Mouse (Mus musculus): ENCODE results near the gene Tmem245. TPM values are rescaled to one million over a fixed set of nuclear protein-coding genes. Genes with fewer than 3 reads are reported as not detected.
A peak's percentile ranks its signal among the peaks of the same experiment; 100 is the strongest.

Gene Tmem245
- polyA plus RNA-seq, 1 experiment, result 17.2 TPM

- Histone ChIP-seq H3K4me3 (ENCODE audit: insufficient read depth, low read depth, low read length) (no peak overlapping the region), H3K4me1 (ENCODE audit: control insufficient read depth, insufficient read depth, insufficient read length, low read length) (peaks cover 34% of the 10 kb centered on the region), H3K27ac (replicated peaks; ENCODE audit: low read depth, low read length) (peak overlapping the region; percentile 88)
Observed at GRCm38 (mm10) chr4:56943258-56943657, 4.0 kb downstream of the Tmem245 start.

GRCm38 (mm10) chr4:56942567-56942966 lies 4.7 kb downstream of the Tmem245 start:
- H3K4me1 ChIP-seq (ENCODE audit: control insufficient read depth, insufficient read depth, insufficient read length, low read length), result peaks cover 34% of the 10 kb centered on the region
- H3K27ac ChIP-seq (replicated peaks; ENCODE audit: low read depth, low read length), result peak overlapping the region; percentile 88
- H3K4me3 ChIP-seq (ENCODE audit: insufficient read depth, low read depth, low read length), result no peak overlapping the region

- Histone ChIP-seq H3K4me1 (ENCODE audit: control insufficient read depth, insufficient read depth, insufficient read length, low read length) (peaks cover 39% of the 10 kb centered on the region), H3K4me3 (ENCODE audit: insufficient read depth, low read depth, low read length) (no peak overlapping the region), H3K27ac (replicated peaks; ENCODE audit: low read depth, low read length) (no peak overlapping the region)
Observed at GRCm38 (mm10) chr4:56941481-56941880, 5.8 kb downstream of the Tmem245 start.

GRCm38 (mm10) chr4:56937136-56937535 lies 10.1 kb downstream of the Tmem245 start:
- H3K4me1 ChIP-seq (ENCODE audit: control insufficient read depth, insufficient read depth, insufficient read length, low read length), result peaks cover 15% of the 10 kb centered on the region

GRCm38 (mm10) chr4:56935327-56935726 lies 11.9 kb downstream of the Tmem245 start:
- H3K27ac ChIP-seq (replicated peaks; ENCODE audit: low read depth, low read length), result no peak overlapping the region
- no peak overlapping the region for H3K4me3 ChIP-seq (ENCODE audit: insufficient read depth, low read depth, low read length)
- peaks cover 15% of the 10 kb centered on the region for H3K4me1 ChIP-seq (ENCODE audit: control insufficient read depth, insufficient read depth, insufficient read length, low read length)

More at GRCm38 (mm10) chr4:56937136-56937535, 10.1 kb downstream of the Tmem245 start:
- Histone ChIP-seq H3K27ac (replicated peaks; ENCODE audit: low read depth, low read length) (no peak overlapping the region; the same call in 1 of the 2 replicates), H3K4me3 (ENCODE audit: insufficient read depth, low read depth, low read length) (no peak overlapping the region)

- no peak overlapping the region for H3K4me3 ChIP-seq (ENCODE audit: insufficient read depth, low read depth, low read length)
- H3K4me1 ChIP-seq (ENCODE audit: control insufficient read depth, insufficient read depth, insufficient read length, low read length), result peaks cover 9% of the 10 kb centered on the region
- no peak overlapping the region for H3K27ac ChIP-seq (replicated peaks; ENCODE audit: low read depth, low read length)
Observed at GRCm38 (mm10) chr4:56933154-56933553, 14.1 kb downstream of the Tmem245 start.

- Histone ChIP-seq H3K4me1 (ENCODE audit: control insufficient read depth, insufficient read depth, insufficient read length, low read length) (peaks cover 6% of the 10 kb centered on the region), H3K27ac (replicated peaks; ENCODE audit: low read depth, low read length) (no peak overlapping the region), H3K4me3 (ENCODE audit: insufficient read depth, low read depth, low read length) (no peak overlapping the region)
Observed at GRCm38 (mm10) chr4:56932096-56932495, 15.1 kb downstream of the Tmem245 start.

GRCm38 (mm10) chr4:56930312-56930711 lies 16.9 kb downstream of the Tmem245 start:
- no peak overlapping the region for H3K4me3 ChIP-seq (ENCODE audit: insufficient read depth, low read depth, low read length)
- peaks cover 2% of the 10 kb centered on the region for H3K4me1 ChIP-seq (ENCODE audit: control insufficient read depth, insufficient read depth, insufficient read length, low read length)
- no peak overlapping the region for H3K27ac ChIP-seq (replicated peaks; ENCODE audit: low read depth, low read length)

- Histone ChIP-seq H3K27ac (replicated peaks; ENCODE audit: low read depth, low read length) (no peak overlapping the region; the same call in 1 of the 2 replicates), H3K4me3 (ENCODE audit: insufficient read depth, low read depth, low read length) (no peak overlapping the region), H3K4me1 (ENCODE audit: control insufficient read depth, insufficient read depth, insufficient read length, low read length) (no peaks in the 10 kb centered on the region; the same call in none of the 2 replicates)
Observed at GRCm38 (mm10) chr4:56926971-56927370, 20.3 kb downstream of the Tmem245 start.

GRCm38 (mm10) chr4:56922229-56922628 lies 25.0 kb downstream of the Tmem245 start:
- H3K4me3 ChIP-seq (ENCODE audit: insufficient read depth, low read depth, low read length), result no peak overlapping the region
- H3K4me1 ChIP-seq (ENCODE audit: control insufficient read depth, insufficient read depth, insufficient read length, low read length), result no peaks in the 10 kb centered on the region

GRCm38 (mm10) chr4:56915732-56916325 lies 31.4 kb downstream of the Tmem245 start:
- H3K4me1 ChIP-seq (ENCODE audit: control insufficient read depth, insufficient read depth, insufficient read length, low read length), result no peaks in the 10 kb centered on the region
- no peak overlapping the region; the same call in 1 of the 2 replicates for H3K27ac ChIP-seq (replicated peaks; ENCODE audit: low read depth, low read length)
- H3K4me3 ChIP-seq (ENCODE audit: insufficient read depth, low read depth, low read length), result no peak overlapping the region

More at GRCm38 (mm10) chr4:56922229-56922628, 25.0 kb downstream of the Tmem245 start:
- H3K27ac ChIP-seq (replicated peaks; ENCODE audit: low read depth, low read length), result no peak overlapping the region

- Histone ChIP-seq H3K4me3 (ENCODE audit: insufficient read depth, low read depth, low read length) (no peak overlapping the region), H3K27ac (replicated peaks; ENCODE audit: low read depth, low read length) (no peak overlapping the region), H3K4me1 (ENCODE audit: control insufficient read depth, insufficient read depth, insufficient read length, low read length) (no peaks in the 10 kb centered on the region)
Observed at GRCm38 (mm10) chr4:56914761-56915160, 32.5 kb downstream of the Tmem245 start.

- no peak overlapping the region for H3K4me3 ChIP-seq (ENCODE audit: insufficient read depth, low read depth, low read length)
- no peak overlapping the region for H3K27ac ChIP-seq (replicated peaks; ENCODE audit: low read depth, low read length)
- H3K4me1 ChIP-seq (ENCODE audit: control insufficient read depth, insufficient read depth, insufficient read length, low read length), result no peaks in the 10 kb centered on the region
Observed at GRCm38 (mm10) chr4:56914338-56914737, 32.9 kb downstream of the Tmem245 start.

GRCm38 (mm10) chr4:56912382-56913001 lies 34.7 kb downstream of the Tmem245 start:
- no peak overlapping the region for H3K4me3 ChIP-seq (ENCODE audit: insufficient read depth, low read depth, low read length)
- no peaks in the 10 kb centered on the region for H3K4me1 ChIP-seq (ENCODE audit: control insufficient read depth, insufficient read depth, insufficient read length, low read length)
- H3K27ac ChIP-seq (replicated peaks; ENCODE audit: low read depth, low read length), result no peak overlapping the region

GRCm38 (mm10) chr4:56909568-56909967 lies 37.7 kb downstream of the Tmem245 start:
- H3K27ac ChIP-seq (replicated peaks; ENCODE audit: low read depth, low read length), result no peak overlapping the region

GRCm38 (mm10) chr4:56907671-56908070 lies 39.6 kb downstream of the Tmem245 start:
- H3K4me1 ChIP-seq (ENCODE audit: control insufficient read depth, insufficient read depth, insufficient read length, low read length), result no peaks in the 10 kb centered on the region
- H3K27ac ChIP-seq (replicated peaks; ENCODE audit: low read depth, low read length), result no peak overlapping the region
- H3K4me3 ChIP-seq (ENCODE audit: insufficient read depth, low read depth, low read length), result no peak overlapping the region

More at GRCm38 (mm10) chr4:56909568-56909967, 37.7 kb downstream of the Tmem245 start:
- no peaks in the 10 kb centered on the region for H3K4me1 ChIP-seq (ENCODE audit: control insufficient read depth, insufficient read depth, insufficient read length, low read length)
- H3K4me3 ChIP-seq (ENCODE audit: insufficient read depth, low read depth, low read length), result no peak overlapping the region
